Mouse (Mus musculus) frontal cortex, postnatal 25 days (tissue): ENCODE results near the gene Olfr569.

Experiments used
- DNase-seq, 2 experiments: peaks; one replicate each; pipeline ENCODE4 v3.0.0; 2022; ENCODE audit warnings: low spot score in 2 of 2

Gene Olfr569

GRCm38 (mm10) chr7:102890782-102891181, at the start of gene Olfr569:
TSS of gene Olfr569 (minus strand) at chr7:102890882.
- no peak for DNase-seq

- DNase-seq = no peak
Measured at GRCm38 (mm10) chr7:102927105-102927504, 36.4 kb upstream of the Olfr569 start.

- DNase-seq = no peak
Measured at GRCm38 (mm10) chr7:102924109-102924508, 33.4 kb upstream of the Olfr569 start, which contains the start of gene Olfr572. TSS of gene Olfr572 (plus strand) at chr7:102924409.

- no peak for DNase-seq
Measured at GRCm38 (mm10) chr7:102919632-102920031, 28.9 kb upstream of the Olfr569 start.

- DNase-seq = no peak
Measured at GRCm38 (mm10) chr7:102917032-102917875, 26.6 kb upstream of the Olfr569 start, which contains the start of gene Olfr571. TSS of gene Olfr571 (minus strand) at chr7:102917536.

- no peak for DNase-seq
Measured at GRCm38 (mm10) chr7:102916405-102916804, 25.7 kb upstream of the Olfr569 start.

GRCm38 (mm10) chr7:102915261-102915660, 24.6 kb upstream of the Olfr569 start:
- no peak for DNase-seq

GRCm38 (mm10) chr7:102876822-102877221, 13.9 kb downstream of the Olfr569 start, which contains the start of gene Olfr568:
TSS of gene Olfr568 (plus strand) at chr7:102877122.
- no peak for DNase-seq

- no peak for DNase-seq
Measured at GRCm38 (mm10) chr7:102858665-102859064, 32.0 kb downstream of the Olfr569 start, which contains the start of gene Olfr566. TSS of gene Olfr566 (minus strand) at chr7:102858765.

GRCm38 (mm10) chr7:102855807-102856206, 34.9 kb downstream of the Olfr569 start:
- DNase-seq = no peak
